Comparison of ENCODE assay signal across 8 mouse cellular contexts in the genomic region with DNA sequence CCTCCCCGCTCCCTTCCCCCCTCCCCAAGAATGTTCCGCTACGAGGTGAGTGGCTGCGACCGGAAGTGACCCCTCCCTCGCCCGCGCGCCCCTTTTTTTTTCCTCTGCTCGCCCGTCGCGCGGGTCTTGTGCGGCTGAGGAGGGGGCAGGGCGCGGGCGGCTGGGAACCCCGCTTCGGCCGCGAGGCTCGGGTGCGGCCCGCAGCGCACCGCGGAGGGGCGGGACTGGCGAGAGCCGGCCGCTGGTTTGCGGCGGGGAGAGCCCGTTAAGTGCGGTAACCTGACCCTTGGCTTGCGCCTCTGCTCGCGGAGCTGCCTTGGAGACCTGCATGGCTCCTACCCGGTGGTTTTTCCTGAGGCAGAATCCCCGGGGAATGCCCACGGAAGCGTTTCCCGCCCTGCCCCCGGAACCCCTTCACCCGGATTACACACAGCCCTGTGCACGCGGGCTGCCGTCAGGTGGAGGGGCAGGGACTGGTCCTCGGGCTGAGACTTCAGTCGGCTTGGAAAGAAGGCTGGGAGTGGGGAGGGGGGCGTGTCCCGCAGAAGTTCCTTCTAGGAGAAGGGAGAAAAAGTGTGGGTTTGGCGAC. TPM values are rescaled to one million over a fixed set of nuclear protein-coding genes. Genes with fewer than 3 reads are reported as not detected.
DNase-seq lines count a peak whose midpoint lies in the region; ATAC-seq and TF ChIP-seq lines count a peak whose summit lies in the region.

No protein-coding gene starts in this region.

- H3K4me3 ChIP-seq in heart, embryonic 12.5 days: peak overlapping the region; percentile 94
- H3K4me3 ChIP-seq in lung, adult 2 months (replicated peaks; ENCODE audit: extremely low read depth, low read depth, low read length): peak overlapping the region; percentile 85

- no peaks in the 10 kb centered on the region for H3K27me3 ChIP-seq in heart, embryonic 12.5 days (replicated peaks)

- WGBS in heart, embryonic 12.5 days: under 1% methylated on average over 51 of the region's 54 CpGs
- WGBS in lung, adult 2 months: 1% methylated on average over 54 of the region's 54 CpGs

- H3K9me3 ChIP-seq in heart, embryonic 12.5 days (replicated peaks): no peaks in the 10 kb centered on the region

- H3K4me1 ChIP-seq in heart, embryonic 12.5 days (replicated peaks): peaks cover 23% of the 10 kb centered on the region
- H3K4me1 ChIP-seq in lung, adult 2 months (ENCODE audit: control insufficient read depth, insufficient read depth, low read length): peaks cover 9% of the 10 kb centered on the region

- peak overlapping the region; percentile 85 for H3K9ac ChIP-seq in heart, embryonic 12.5 days

- peak overlapping the region; percentile 91 for H3K27ac ChIP-seq in heart, embryonic 12.5 days (ENCODE audit: poor library complexity, severe bottlenecking)

- peak; percentile 58 for ATAC-seq in erythroid progenitor cell, adult 5-6 weeks (replicated peaks; ENCODE audit: low FRiP score, poor library complexity, severe bottlenecking)
- peak; percentile 78 for ATAC-seq in heart, embryonic 12.5 days (ENCODE audit: insufficient number of reproducible peaks, low FRiP score)

- H3K36me3 ChIP-seq in heart, embryonic 12.5 days: peaks cover 9% of the 10 kb centered on the region

- TF ChIP-seq CTCF in lung, adult 2 months (IDR thresholded peaks at IDR 0.05; ENCODE audit: insufficient read depth, low read length): no peak

- H3K4me2 ChIP-seq in heart, embryonic 12.5 days: peak overlapping the region; percentile 87

- DNase-seq in ES-CJ7 (ENCODE audit: low read depth, low spot score): peak; percentile 71
- peak; percentile 82 for DNase-seq in adrenal gland, postnatal 14 days
- peak; percentile 61 for DNase-seq in kidney, adult 9 months
- DNase-seq in lung, adult 2 months: peak; percentile 62
- DNase-seq in ovary, postnatal 10 days (ENCODE audit: low spot score): peak; percentile 25
- peak; percentile 48 to 70 for DNase-seq in urinary bladder, postnatal 4 days (ENCODE audit: low spot score in 2 of 2)

- TF ChIP-seq POLR2A in lung, adult 2 months (IDR thresholded peaks at IDR 0.05; ENCODE audit: borderline replicate concordance, extremely low read depth, low read depth, low read length): no peak

RNA-seq across cellular contexts. Expression of a gene that starts 0.4 kb away (rescaled TPM):
- total RNA-seq in adrenal gland, postnatal 14 days (2021): 30.2 and 31.7 TPM in 2 replicates
- 9.6 and 12.3 TPM in 2 replicates for total RNA-seq in erythroid progenitor cell, adult 5-6 weeks (2015; ENCODE audit: low replicate concordance)
- 2.7 and 5.3 TPM in 2 replicates for total RNA-seq in erythroid progenitor cell, adult 5-6 weeks (2017; ENCODE audit: low replicate concordance)
- 21.3 and 22.2 TPM in 2 replicates for polyA plus RNA-seq in heart, embryonic 12.5 days (2016; fragmentation: Nextera tagmentation; extraction: Ambion mirVana)
- polyA plus RNA-seq in lung, adult 2 months (2012; rRNA removed): 12.6 and 15.9 TPM in 2 replicates

RNA-seq across cellular contexts. Expression of a gene that starts 26.3 kb away (rescaled TPM):
- total RNA-seq in adrenal gland, postnatal 14 days (2021): not detected in 2 replicates
- total RNA-seq in erythroid progenitor cell, adult 5-6 weeks (2015; ENCODE audit: low replicate concordance): not detected in 2 replicates
- total RNA-seq in erythroid progenitor cell, adult 5-6 weeks (2017; ENCODE audit: low replicate concordance): not detected in 2 replicates
- polyA plus RNA-seq in heart, embryonic 12.5 days (2016; fragmentation: Nextera tagmentation; extraction: Ambion mirVana): not detected in 2 replicates
- not detected in 2 replicates for polyA plus RNA-seq in lung, adult 2 months (2012; rRNA removed)

RNA-seq across cellular contexts. Expression of a gene that starts 37.7 kb away (rescaled TPM):
- total RNA-seq in adrenal gland, postnatal 14 days (2021): not detected in 2 replicates
- not detected in 2 replicates for total RNA-seq in erythroid progenitor cell, adult 5-6 weeks (2015; ENCODE audit: low replicate concordance)
- not detected in 2 replicates for total RNA-seq in erythroid progenitor cell, adult 5-6 weeks (2017; ENCODE audit: low replicate concordance)
- polyA plus RNA-seq in heart, embryonic 12.5 days (2016; fragmentation: Nextera tagmentation; extraction: Ambion mirVana): not detected in 2 replicates
- not detected in 2 replicates for polyA plus RNA-seq in lung, adult 2 months (2012; rRNA removed)

RNA-seq across cellular contexts. Expression of a gene that starts 51.8 kb away (rescaled TPM):
- not detected in 2 replicates for total RNA-seq in adrenal gland, postnatal 14 days (2021)
- not detected in 2 replicates for total RNA-seq in erythroid progenitor cell, adult 5-6 weeks (2015; ENCODE audit: low replicate concordance)
- total RNA-seq in erythroid progenitor cell, adult 5-6 weeks (2017; ENCODE audit: low replicate concordance): not detected in 2 replicates
- polyA plus RNA-seq in heart, embryonic 12.5 days (2016; fragmentation: Nextera tagmentation; extraction: Ambion mirVana): not detected in 2 replicates
- not detected in 2 replicates for polyA plus RNA-seq in lung, adult 2 months (2012; rRNA removed)

RNA-seq across cellular contexts. Expression of a gene that starts 53.1 kb away (rescaled TPM):
- total RNA-seq in adrenal gland, postnatal 14 days (2021): 63.9 and 65.6 TPM in 2 replicates
- 23.5 and 34.6 TPM in 2 replicates for total RNA-seq in erythroid progenitor cell, adult 5-6 weeks (2015; ENCODE audit: low replicate concordance)
- total RNA-seq in erythroid progenitor cell, adult 5-6 weeks (2017; ENCODE audit: low replicate concordance): 32.1 and 32.3 TPM in 2 replicates
- polyA plus RNA-seq in heart, embryonic 12.5 days (2016; fragmentation: Nextera tagmentation; extraction: Ambion mirVana): 6.3 and 7.6 TPM in 2 replicates
- 14.0 and 23.4 TPM in 2 replicates for polyA plus RNA-seq in lung, adult 2 months (2012; rRNA removed)

Comparison
In these comparisons a context has a peak if more than half of its experiments do, and no peak if none do; other contexts are left out.
1. Peak in every context shown above with its lines: DNase-seq, ATAC-seq, H3K4me3 ChIP-seq and H3K27ac ChIP-seq.
2. DNase-seq: peak in every context shown above with its lines; median percentile 82 in adrenal gland, postnatal 14 days; 71 in ES-CJ7; 62 in lung, adult 2 months; 61 in kidney, adult 9 months; 59 in urinary bladder, postnatal 4 days; 25 in ovary, postnatal 10 days.